Mouse (Mus musculus): ENCODE results near the gene Selenoh. TPM values are rescaled to one million over a fixed set of nuclear protein-coding genes. Genes with fewer than 3 reads are reported as not detected.

Gene Selenoh
- total RNA-seq, 2 experiments from 2014 or later, result 26.2 to 29.6 TPM

DNA sequence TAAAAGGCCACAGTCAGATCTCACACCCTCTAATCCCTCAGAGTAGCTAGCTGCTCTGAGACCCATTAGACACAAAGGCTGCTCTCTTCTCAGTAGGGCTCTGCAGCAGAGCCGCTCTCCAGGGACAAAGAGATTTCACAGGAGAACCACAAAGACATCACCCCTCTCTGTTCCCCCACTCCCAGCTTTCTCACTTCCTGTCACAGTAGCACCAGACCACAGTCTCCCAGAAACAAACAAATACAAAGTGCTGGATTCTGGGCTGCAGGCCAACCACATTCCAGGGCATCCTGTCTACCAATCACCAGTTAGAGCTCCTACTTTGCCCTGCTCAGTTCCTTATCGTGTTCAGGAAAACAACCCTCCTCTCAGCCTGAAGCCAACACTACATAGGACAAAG is 35.0 kb downstream of the Selenoh start:
- DNase-seq, result peak; percentile 90
- intact Hi-C loops (cut with DNase I), result loop anchor here (1.0 to 2.0 kb wide), 2 partner anchors 15 to 17 kb away; partner anchors contain the start of gene Ctnnd1

DNA sequence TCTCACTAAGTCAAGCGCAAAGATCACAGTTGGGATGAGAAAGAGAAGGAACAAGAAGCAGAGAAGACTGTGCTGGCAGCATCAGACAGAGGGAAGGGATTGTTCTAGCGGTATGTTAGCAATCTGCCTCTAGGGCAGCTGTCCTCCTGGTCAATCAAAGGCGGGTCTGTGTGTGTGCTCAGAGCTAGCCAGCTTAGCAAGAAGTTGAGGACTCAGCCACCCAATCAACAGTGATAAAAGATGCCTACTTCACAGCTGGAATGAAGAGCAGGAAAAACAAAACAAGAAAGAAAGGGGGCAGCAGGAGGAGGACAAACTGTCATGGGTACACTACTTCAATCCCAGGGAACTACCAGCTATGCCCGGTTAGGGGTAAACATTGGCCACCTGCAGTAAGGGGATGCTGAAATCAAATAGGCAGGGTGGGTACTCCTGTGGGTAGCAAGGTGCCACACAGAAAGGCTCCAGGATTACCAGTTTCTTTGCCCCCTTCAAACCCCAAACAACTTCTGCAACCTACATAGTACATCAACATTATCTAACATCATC is 35.6 kb downstream of the Selenoh start:
- intact Hi-C loops (cut with DNase I), result loop anchor here (1.0 to 2.0 kb wide), 2 partner anchors 15 to 16 kb away; partner anchors contain the start of gene Ctnnd1
- peak in 1 of 2 experiments; percentile 49 for DNase-seq

DNA sequence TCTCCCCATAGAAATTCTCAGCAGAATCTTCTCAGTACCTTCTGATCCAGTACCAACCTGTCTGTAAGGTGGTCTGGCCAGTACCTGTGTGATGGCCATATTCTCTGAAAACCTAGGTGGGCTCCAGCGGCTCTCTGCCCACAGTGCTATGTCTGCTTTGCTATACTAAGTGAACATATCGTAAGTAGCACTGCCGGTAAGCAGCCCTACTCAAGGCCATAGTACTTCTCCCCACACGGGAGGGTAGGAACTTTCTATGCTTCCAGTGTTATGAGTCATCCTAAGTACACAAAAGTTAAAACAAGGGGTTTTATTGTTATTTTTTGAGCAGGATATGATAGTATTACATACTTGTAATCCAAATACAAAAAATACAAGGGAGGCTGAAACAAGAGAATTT is 36.6 kb downstream of the Selenoh start:
- DNase-seq, result no peak
- intact Hi-C loops (cut with DNase I), result loop anchor here (2.0 kb wide), 1 partner anchor 15 kb away; no protein-coding TSS in a partner anchor

DNA sequence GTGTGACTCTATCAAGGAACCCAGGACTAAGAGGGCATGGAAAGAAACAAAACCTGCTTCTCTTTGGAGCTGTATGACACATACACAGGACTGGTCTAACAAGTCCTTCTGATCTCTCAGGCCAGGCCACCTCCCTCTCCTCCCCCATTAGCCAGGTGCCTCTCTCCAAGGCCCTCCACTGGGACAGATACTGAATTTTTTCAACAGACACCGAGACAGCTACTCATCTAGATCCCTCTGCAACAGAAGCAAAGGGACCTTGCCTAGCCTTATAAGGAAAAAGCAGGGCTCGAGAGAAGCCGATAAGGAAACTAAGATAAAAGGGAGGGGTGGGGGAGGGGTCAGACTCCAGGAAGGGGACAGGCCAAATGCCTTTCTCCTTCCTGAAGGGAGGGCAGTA is 37.6 kb downstream of the Selenoh start:
- intact Hi-C loops (cut with DNase I), result no loop called here
- no peak for DNase-seq

DNA sequence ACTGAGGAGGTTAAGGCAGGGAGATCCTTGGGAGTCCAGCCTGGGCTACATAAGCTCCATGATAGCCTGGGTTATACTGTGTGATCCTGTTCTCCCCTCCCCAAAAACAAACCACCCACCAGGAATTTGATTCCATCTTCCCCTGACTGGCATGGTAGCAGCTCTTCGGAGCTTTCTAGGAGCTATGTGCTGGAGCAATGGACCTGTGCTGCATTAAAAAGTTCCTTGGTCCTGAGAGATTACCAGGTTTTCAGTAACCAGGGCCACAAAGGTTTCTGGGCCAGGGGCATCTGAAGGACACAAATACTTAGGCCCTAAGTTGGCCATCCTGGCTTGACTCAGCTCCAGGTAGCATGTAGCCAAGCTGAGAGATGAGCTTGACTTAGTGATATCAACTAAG is 38.6 kb downstream of the Selenoh start:
- intact Hi-C loops (cut with DNase I), result no loop called here
- DNase-seq, result no peak

DNA sequence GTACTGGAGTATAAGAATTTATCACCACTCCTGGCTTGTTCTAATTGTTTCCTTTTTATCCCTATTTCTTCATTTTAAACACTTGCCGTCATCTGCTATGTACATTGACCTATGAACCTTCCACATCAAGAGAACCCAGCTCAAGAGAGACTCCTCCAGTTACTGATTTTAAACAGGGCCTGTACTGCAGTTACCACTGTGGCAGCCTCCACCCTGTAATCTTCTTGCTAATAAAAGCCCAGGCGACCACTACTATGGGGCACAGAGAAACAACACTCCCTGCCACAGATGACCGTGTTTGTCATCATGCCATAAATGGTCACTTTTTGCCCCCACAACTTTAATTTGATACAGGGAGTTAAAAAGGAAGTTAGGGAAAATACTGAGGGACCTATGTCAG is 43.5 kb downstream of the Selenoh start:
- intact Hi-C loops (cut with DNase I), result no loop called here
- DNase-seq, result no peak

DNA sequence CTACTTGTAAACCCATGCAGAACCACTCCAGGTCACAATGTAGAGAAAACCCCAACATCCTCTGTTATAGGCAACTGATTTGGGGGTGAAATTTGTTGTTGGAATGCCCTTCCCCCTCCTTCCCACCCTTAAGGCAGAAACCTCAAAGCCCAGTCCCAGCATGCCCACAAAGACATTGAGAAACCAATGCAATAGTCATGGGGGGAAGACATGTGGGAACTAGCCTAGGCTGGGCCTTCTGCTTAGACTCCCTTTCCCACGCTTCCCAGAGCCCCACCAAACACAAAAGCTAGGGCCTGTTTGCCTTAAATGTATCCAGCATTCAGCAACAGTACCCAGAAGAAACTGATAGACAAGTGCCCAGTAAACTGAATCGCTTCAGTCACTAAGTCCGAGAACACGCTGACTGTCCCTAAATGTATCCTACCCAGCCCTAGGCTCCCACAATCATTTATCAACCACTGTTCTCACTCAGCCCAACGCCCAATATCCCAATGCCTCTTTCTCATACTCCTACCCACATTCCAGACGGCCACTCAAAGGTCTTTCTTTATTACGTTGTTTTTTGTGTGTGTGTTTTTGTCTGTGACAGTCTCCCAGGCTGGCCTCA is 44.1 kb downstream of the Selenoh start:
- intact Hi-C loops (cut with DNase I), result no loop called here

DNA sequence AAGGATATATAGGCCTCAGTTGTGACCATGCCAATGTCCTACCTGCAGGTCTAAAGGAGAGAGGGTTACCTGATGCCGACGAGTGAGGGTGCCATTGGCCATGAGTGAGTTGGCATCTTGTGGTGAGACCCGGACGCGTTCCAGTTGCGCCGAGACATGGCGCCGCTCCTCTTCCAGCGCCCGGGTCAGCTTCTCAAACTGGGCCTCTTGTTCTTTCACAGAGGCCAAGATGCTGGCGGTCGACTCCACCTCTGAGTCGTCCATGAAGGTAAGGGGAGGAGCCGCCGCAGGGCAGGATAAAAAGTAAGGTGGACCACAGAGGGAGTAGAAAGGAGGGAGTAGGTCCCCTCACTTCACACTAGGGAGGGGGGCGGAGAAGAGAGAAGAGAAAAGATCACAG is 46.4 kb downstream of the Selenoh start:
- intact Hi-C loops (cut with DNase I), result no loop called here
- DNase-seq, result no peak

More for the DNA sequence above, 44.1 kb downstream of the Selenoh start:
- no peak for DNase-seq

DNA sequence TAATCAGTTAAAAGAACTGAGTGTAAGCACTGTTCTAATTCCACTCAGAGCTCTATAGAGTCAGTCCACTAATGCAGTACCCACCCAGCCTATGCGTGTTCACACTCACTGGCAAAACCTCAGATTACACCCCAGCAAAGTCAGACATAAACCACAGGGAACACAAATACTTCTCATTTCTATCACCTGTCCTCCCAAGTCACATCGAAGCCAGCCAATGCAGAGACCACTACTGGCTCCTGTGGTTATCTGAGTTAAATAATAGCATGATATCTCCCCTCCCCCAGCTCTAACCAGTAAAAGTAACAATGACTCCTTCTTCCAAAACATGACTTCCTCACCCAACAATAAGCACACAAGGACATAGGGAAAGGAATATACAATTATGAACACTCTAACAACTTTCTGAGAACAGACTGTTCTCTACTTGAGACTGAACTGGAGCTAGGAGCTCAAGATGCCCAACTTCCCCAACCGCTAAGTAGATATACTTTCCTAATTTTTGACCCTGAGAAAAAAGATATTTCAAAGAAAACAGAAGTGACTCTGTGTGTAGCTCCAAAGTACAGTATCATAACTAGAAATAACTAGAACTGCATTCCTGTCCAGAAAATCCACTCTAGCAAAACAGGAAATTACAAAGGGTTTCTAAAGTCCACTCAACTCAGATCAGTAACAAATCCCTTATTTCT is 47.0 kb downstream of the Selenoh start:
- intact Hi-C loops (cut with DNase I), result no loop called here
- DNase-seq, result no peak

DNA sequence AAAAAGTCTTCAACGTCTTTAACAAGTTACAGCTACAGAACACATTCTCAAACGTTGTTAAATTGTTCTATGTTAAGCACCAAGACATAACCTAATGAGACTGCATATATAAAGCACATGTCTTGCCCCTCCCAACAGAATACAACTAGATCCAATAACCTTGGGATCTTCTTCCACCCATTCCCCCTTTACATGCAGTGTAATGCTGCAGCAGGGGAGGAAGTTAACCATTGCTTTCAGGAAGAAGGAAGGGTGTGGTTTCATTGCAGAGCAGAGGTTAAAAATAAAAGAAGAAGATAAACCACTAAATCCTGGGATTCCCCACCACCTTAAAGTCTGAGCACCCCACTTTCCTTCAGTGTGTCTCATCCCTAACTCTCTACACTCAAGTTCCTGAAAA is 47.9 kb downstream of the Selenoh start:
- intact Hi-C loops (cut with DNase I), result no loop called here
- no peak for DNase-seq

DNA sequence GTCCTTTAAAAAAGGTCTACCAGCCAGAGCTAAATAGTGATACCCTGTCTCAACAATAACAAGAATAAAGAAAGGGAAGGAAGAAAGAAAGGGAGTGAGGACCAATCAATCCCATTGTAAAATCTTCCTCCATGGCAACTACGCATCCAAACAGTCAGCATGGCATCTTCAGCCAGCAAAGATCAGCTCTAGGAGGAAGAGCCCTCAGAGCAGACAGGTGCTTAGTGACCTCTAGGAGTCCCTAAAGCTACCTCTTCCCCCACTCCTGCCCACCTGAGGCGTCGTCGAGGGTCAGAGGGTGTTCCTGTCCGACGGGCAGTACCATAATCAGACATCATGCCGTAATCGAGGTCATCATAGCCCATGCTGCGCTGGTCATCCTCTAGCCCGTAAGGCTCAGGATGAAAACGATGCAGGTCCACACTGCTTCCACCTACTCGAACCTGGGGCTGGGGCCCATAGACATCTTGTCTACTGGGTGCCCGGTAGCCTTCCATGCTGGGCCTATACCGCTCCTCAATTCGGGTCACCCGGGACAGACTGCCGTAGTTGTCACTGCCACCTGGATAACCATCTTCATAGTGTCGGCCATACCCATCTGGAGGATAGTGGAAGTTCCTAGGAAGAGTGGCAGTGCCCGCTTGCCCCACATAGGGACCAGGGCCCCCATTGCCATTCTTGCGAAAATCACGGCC is 50.8 kb downstream of the Selenoh start:
- intact Hi-C loops (cut with DNase I), result loop anchor here (2.0 to 5.0 kb wide), 3 partner anchors 15 to 167 kb away; no protein-coding TSS in a partner anchor
- DNase-seq, result no peak

Other genes with a start within 250 kb of the Selenoh start
- 10 to 100 TPM; 29.2 to 31.4 TPM for gene Calcrl, start 245.4 kb downstream of the Selenoh start, total RNA-seq (2021)
- 10 to 100 TPM; 52.0 to 64.1 TPM for gene Tfpi, start 194.0 kb downstream of the Selenoh start, total RNA-seq (2021)
- gene Ctnnd1, start 20.0 kb downstream of the Selenoh start, total RNA-seq (2021), result 10 to 100 TPM; 63.0 to 69.4 TPM
- under 1 TPM in 1 of 2 experiments, not detected in 1; 0.08 TPM for gene Btbd18, start 11.7 kb downstream of the Selenoh start, total RNA-seq (2021)
- 1 to 10 TPM; 3.3 to 8.3 TPM for gene Gm28635, start 7.3 kb upstream of the Selenoh start, total RNA-seq (2021)
- gene Med19, start 7.6 kb upstream of the Selenoh start, total RNA-seq (2021), result 10 to 100 TPM; 11.7 to 12.2 TPM
- 100 to 1,000 TPM; 100 to 134 TPM for gene Tmx2, start 8.4 kb upstream of the Selenoh start, total RNA-seq (2021)
- 10 to 100 TPM; 62.4 to 63.4 TPM for gene Zdhhc5, start 44.4 kb upstream of the Selenoh start, total RNA-seq (2021)
- 1 to 10 TPM; 6.1 to 6.2 TPM for gene Clp1, start 56.6 kb upstream of the Selenoh start, total RNA-seq (2021)
- gene Ypel4, start 63.3 kb upstream of the Selenoh start, total RNA-seq (2021), result 1 to 10 TPM; 1.2 TPM
- 1 to 10 TPM; 1.1 to 1.4 TPM for gene Gm19426, start 72.9 kb upstream of the Selenoh start, total RNA-seq (2021)
- 10 to 100 TPM; 81.1 to 84.3 TPM for gene Serping1, start 104.7 kb upstream of the Selenoh start, total RNA-seq (2021)
- gene Ube2l6, start 128.1 kb upstream of the Selenoh start, total RNA-seq (2021), result 10 to 100 TPM; 36.0 to 38.6 TPM
- gene Smtnl1, start 151.9 kb upstream of the Selenoh start, total RNA-seq (2021), result not detected
- 100 to 1,000 TPM; 105 to 106 TPM for gene Timm10, start 156.2 kb upstream of the Selenoh start, total RNA-seq (2021)
- 1 to 10 TPM; 2.1 to 2.5 TPM for gene Slc43a1, start 168.1 kb upstream of the Selenoh start, total RNA-seq (2021)
- gene Rtn4rl2, start 215.9 kb upstream of the Selenoh start, total RNA-seq (2021), result 1 to 10 TPM; 2.6 to 3.2 TPM